Mouse (Mus musculus): ENCODE data around the gene Ehbp1.

DNA sequence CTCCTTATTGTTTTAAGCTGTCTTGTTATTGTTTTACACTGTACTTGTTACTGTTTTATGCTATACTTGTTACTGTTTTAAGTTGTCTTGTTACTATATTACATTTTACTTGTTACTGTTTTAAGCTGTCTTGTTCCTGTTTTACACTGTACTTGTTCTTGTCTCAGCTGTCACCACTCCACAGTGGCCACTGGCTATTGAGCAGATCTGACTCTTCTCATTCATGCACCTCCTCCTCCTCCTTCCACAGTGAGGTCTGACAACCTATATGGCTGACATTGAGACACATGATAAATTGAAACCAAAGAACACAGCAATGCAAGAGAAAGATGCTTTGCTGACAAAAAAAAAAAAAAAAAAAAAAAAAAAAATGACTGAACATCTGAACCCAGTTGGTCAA lies 203.6 kb downstream of the Ehbp1 start:
- no peak for TF ChIP-seq CTCF (IDR thresholded peaks at IDR 0.05; ENCODE audit: insufficient read depth, low read depth, low read length)
- no peak for TF ChIP-seq POLR2A (IDR thresholded peaks at IDR 0.05; ENCODE audit: insufficient read depth, low read depth, low read length)

Measured in olfactory bulb, adult 2 months (tissue).